Mouse (Mus musculus) stomach, postnatal 0 days (tissue): ENCODE measurements at regions not wholly inside any gene's neighbourhood (a gene's known extent, or its start where the extent isn't known, plus 50 kb on each side); places are given as distances from the start of the nearest gene placed in this dataset.

Source experiments
- ATAC-seq: fragments of 200-750 bp; cut with Nextera tagmentation; 2 replicates; pipeline ENCODE4 v1.8.0; 2017; ENCODE audit not compliant: low FRiP score, low TSS enrichment
- DNase-seq: peaks from one replicate; pipeline ENCODE4 v3.0.0-alpha.2; 2016; ENCODE audit warnings: low spot score
- H3K27ac ChIP-seq: fragments of 300-500 bp; sonication (generic); replicated peaks from 2 replicates; pipeline ENCODE4 v1.5.1; 2014; ENCODE audit warnings: mild to moderate bottlenecking, control low read depth
- H3K27me3 ChIP-seq: fragments of 300-500 bp; sonication (generic); 2 replicates; pipeline ENCODE4 v1.6.1; 2014; ENCODE audit warnings: low read length; ENCODE audit not compliant: control insufficient read depth, insufficient read depth
- H3K36me3 ChIP-seq: fragments of 300-500 bp; sonication (generic); 2 replicates; pipeline ENCODE4 v1.6.1; 2014; ENCODE audit warnings: low read length, mixed read lengths; ENCODE audit not compliant: control insufficient read depth, insufficient read depth
- H3K4me1 ChIP-seq: fragments of 300-500 bp; sonication (generic); replicated peaks from 2 replicates; pipeline ENCODE4 v1.6.1; 2014; ENCODE audit warnings: antibody characterized with exemption; ENCODE audit not compliant: control insufficient read depth, insufficient read depth
- H3K4me2 ChIP-seq: fragments of 300-500 bp; sonication (generic); replicated peaks from 2 replicates; pipeline ENCODE4 v1.6.1; 2014; ENCODE audit warnings: low read depth, mild to moderate bottlenecking, control low read depth, moderate library complexity
- H3K4me3 ChIP-seq: fragments of 300-500 bp; sonication (generic); 2 replicates; pipeline ENCODE4 v1.5.1; 2014; ENCODE audit warnings: low read depth, low read length, control low read depth
- H3K9ac ChIP-seq: fragments of 300-500 bp; sonication (generic); 2 replicates; pipeline ENCODE4 v1.6.1; 2014; ENCODE audit warnings: mild to moderate bottlenecking, low read length, control low read depth, mixed read lengths
- H3K9me3 ChIP-seq: fragments of 300-500 bp; sonication (generic); 2 replicates; pipeline ENCODE4 v1.6.1; 2016; ENCODE audit warnings: low read length; ENCODE audit not compliant: control insufficient read depth
- CTCF ChIP-seq: IDR thresholded peaks from 2 replicates; pipeline ENCODE4 v1.5.1; 2016; ENCODE audit warnings: antibody characterized with exemption, low read depth, mild to moderate bottlenecking, moderate library complexity
- EP300 ChIP-seq: optimal IDR thresholded peaks from 2 replicates; pipeline ENCODE3; 2016; ENCODE audit warnings: antibody characterized with exemption
- WGBS: fragments of 180-500 bp; shearing (Covaris S2); extraction: QIAGEN DNeasy Blood & Tissue Kit; methylation state at CpG from one replicate; pipeline ENCODE4 v1.1.7; 2014; 5-methylcytosine and 5-hydroxymethylcytosine counted together

- no peak overlapping the region for H3K9ac ChIP-seq
- H3K4me2 ChIP-seq: no peak overlapping the region
- no peak for TF ChIP-seq EP300
- no peak for TF ChIP-seq CTCF
- 65% methylated on average over 6 of the region's 6 CpGs for WGBS
- no peaks in the 10 kb centered on the region for H3K36me3 ChIP-seq
- DNase-seq (no peak), ATAC-seq (no peak)
- no peaks in the 10 kb centered on the region for H3K4me1 ChIP-seq
- H3K4me3 ChIP-seq: no peak overlapping the region
- no peaks in the 10 kb centered on the region for H3K9me3 ChIP-seq
- no peaks in the 10 kb centered on the region for H3K27me3 ChIP-seq
- H3K27ac ChIP-seq: no peak overlapping the region
Measured at GRCm38 (mm10) chr5:125843259-125843658, 311.7 kb downstream of the Tmem132b start.

DNA sequence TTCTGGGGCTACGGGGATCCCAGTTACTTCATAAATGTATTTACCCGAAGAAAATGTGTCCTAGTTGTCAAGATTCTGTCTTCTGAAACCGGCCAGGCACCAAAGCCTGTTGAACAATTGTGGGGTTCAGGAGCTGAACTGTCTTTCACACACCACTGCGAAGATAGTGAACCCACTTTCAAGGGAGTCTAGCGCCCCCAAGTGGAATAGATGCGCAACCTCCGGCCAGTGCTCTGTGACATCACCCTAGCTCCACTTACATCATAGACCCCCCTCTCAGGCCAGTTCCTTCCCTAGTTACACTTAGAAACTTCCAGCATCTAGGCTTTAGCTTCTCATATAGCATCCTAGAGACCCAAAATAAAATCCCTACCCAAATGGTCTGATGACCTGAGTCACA, 318.1 kb downstream of the Tmem132b start:
- ATAC-seq (no peak), DNase-seq (no peak)
- H3K27ac ChIP-seq: no peak overlapping the region
- no peaks in the 10 kb centered on the region for H3K27me3 ChIP-seq
- no peaks in the 10 kb centered on the region for H3K9me3 ChIP-seq
- no peaks in the 10 kb centered on the region for H3K4me1 ChIP-seq
- H3K4me3 ChIP-seq: no peak overlapping the region
- no peak for TF ChIP-seq EP300
- no peak for TF ChIP-seq CTCF
- no peak overlapping the region for H3K4me2 ChIP-seq
- WGBS: 83% methylated on average over 7 of the region's 7 CpGs
- no peak overlapping the region for H3K9ac ChIP-seq
- H3K36me3 ChIP-seq: no peaks in the 10 kb centered on the region

GRCm38 (mm10) chr5:125876296-125876695, 344.7 kb downstream of the Tmem132b start:
- WGBS: 74% methylated on average over 9 of the region's 9 CpGs
- no peak overlapping the region for H3K4me2 ChIP-seq
- TF ChIP-seq CTCF (no peak), EP300 (no peak)

DNA sequence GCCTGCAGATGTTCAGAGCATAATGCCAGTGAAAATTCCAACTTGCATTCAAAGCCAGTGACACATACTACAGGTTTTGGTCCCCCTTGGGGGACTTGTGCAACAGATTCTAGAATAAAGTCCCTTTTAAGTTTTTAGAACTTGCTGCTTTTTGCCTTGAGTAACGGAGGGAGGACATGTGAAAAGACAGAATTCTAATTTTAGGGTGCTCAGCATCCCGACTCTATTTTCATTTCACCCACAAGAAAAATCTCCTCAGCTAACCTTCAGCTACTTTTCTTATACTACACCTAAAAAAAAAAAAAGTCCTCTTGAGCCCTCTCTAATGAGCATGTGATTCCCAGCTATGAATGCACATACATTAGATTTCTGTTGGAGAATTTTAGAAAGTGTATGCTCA, 357.3 kb downstream of the Tmem132b start:
- H3K4me1 ChIP-seq: no peaks in the 10 kb centered on the region
- ATAC-seq (no peak), DNase-seq (no peak)
- H3K4me3 ChIP-seq: no peak overlapping the region
- H3K27me3 ChIP-seq: no peaks in the 10 kb centered on the region
- H3K4me2 ChIP-seq: no peak overlapping the region
- H3K9ac ChIP-seq: no peak overlapping the region
- no peak overlapping the region for H3K27ac ChIP-seq
- no peak for TF ChIP-seq EP300
- no peak for TF ChIP-seq CTCF
- H3K36me3 ChIP-seq: no peaks in the 10 kb centered on the region
- H3K9me3 ChIP-seq: no peaks in the 10 kb centered on the region
- WGBS: 80% methylated on average over 2 of the region's 2 CpGs

More at GRCm38 (mm10) chr5:125876296-125876695, 344.7 kb downstream of the Tmem132b start:
- Histone ChIP-seq H3K27me3 (no peaks in the 10 kb centered on the region), H3K4me1 (no peaks in the 10 kb centered on the region), H3K4me3 (no peak overlapping the region), H3K27ac (no peak overlapping the region), H3K9me3 (no peaks in the 10 kb centered on the region), H3K9ac (no peak overlapping the region), H3K36me3 (no peaks in the 10 kb centered on the region)
- ATAC-seq (no peak), DNase-seq (no peak)

DNA sequence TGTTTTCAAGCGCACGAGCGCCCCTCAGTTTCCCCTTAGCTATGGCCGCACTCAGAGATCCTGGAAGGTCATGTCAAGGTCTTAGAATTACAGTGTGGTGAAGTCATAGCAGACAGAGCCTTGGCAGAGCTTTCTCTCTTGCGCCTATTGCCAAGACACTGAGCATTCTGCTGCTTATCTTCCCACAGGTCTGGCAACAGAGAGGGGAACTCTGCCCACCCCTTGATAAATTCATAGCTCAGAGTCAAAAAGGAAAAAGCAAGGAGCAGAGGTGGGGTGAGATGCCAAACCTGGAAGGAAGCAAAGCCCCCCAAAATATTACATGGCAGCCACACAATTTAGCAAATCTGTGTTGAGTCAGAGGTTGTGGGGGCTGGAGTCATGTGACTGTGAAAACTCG, 362.3 kb downstream of the Tmem132b start:
- Histone ChIP-seq H3K4me1 (no peaks in the 10 kb centered on the region), H3K9me3 (no peaks in the 10 kb centered on the region), H3K4me2 (no peak overlapping the region), H3K27ac (no peak overlapping the region), H3K9ac (no peak overlapping the region), H3K36me3 (no peaks in the 10 kb centered on the region), H3K4me3 (no peak overlapping the region), H3K27me3 (no peaks in the 10 kb centered on the region)
- DNase-seq (no peak), ATAC-seq (no peak)
- WGBS: 79% methylated on average over 6 of the region's 6 CpGs
- no peak for TF ChIP-seq EP300
- TF ChIP-seq CTCF: no peak

- Histone ChIP-seq H3K27me3 (no peaks in the 10 kb centered on the region), H3K36me3 (no peaks in the 10 kb centered on the region), H3K4me3 (no peak overlapping the region), H3K9me3 (no peaks in the 10 kb centered on the region), H3K9ac (no peak overlapping the region), H3K27ac (no peak overlapping the region), H3K4me2 (no peak overlapping the region), H3K4me1 (no peaks in the 10 kb centered on the region)
- TF ChIP-seq CTCF: no peak
- TF ChIP-seq EP300: no peak
- DNase-seq (no peak), ATAC-seq (no peak)
- 80% methylated on average over 4 of the region's 4 CpGs for WGBS
Measured at GRCm38 (mm10) chr5:125902038-125902437, 370.5 kb downstream of the Tmem132b start.
